Mouse (Mus musculus): ENCODE measurements around the gene Gm28539. TPM values are rescaled to one million over a fixed set of nuclear protein-coding genes. Genes with fewer than 3 reads are reported as not detected.
A peak's percentile ranks its signal among the peaks of the same experiment; 100 is the strongest.

The Gm28539 gene
- 10 to 100 TPM in 1 of 2 experiments, 1 to 10 TPM in 1; 1.4 to 10.7 TPM for total RNA-seq (2021)
- long read RNA-seq, experiment 1, partial matches to known transcripts: 0 of 2 reads
- long read RNA-seq, experiment 1, other reads (novel, unspliced or antisense): 2 of 2 reads
- long read RNA-seq, experiment 2, partial matches to known transcripts: 0 of 2 reads
- long read RNA-seq, experiment 2, other reads (novel, unspliced or antisense): 2 of 2 reads

DNA sequence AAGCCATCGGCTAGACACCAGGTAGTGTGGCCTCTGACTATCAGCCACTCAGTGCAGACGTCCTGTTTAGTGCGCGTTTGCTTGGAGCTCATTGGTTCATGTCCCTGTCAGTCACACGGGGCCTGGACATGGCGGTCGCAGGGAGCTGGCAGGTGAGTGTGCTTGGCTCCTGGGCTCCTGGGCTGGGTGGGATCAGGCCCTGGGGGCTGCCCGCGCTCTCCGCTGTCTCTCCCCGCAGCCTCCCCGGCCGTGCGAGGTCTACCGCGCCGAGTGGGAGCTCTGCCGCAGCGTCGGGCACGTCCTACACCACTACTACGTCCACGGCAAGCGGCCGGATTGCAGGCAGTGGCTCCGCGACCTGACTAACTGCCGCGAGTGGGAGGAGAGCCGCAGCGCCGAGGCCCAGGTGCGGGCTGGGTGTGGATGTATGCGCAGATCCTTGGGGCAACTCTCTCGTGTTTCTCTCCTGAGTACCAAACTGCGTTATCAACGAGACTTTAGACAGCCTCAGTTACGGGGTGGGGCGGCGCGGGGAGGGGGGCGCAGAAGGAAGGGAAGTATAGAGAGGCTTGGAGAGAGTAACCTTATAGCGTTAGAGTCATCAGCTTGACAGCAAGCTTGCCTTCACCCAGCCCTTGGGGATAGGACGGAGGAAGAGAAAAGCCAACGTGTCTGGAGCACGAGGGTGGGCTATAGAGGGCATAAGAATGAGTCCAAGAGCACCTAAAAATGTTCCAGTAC lies at the start of gene Gm28539, which contains the start of gene 2510002D24Rik:
TSS of gene Gm28539 (plus strand) at position 117 of the 741 bp plus-strand sequence.
TSS of gene 2510002D24Rik (plus strand) at position 111 of the 741 bp plus-strand sequence.
- peak; percentile 91 to 92 for DNase-seq (ENCODE audit: low spot score in 2 of 2)
- H3K27ac ChIP-seq: peak within 1 kb of the TSS; percentile 91
- TF ChIP-seq CTCF (conservative IDR thresholded peaks at IDR 0.05): no peak
- H3K4me3 ChIP-seq: peak within 1 kb of the TSS; percentile 97

DNA sequence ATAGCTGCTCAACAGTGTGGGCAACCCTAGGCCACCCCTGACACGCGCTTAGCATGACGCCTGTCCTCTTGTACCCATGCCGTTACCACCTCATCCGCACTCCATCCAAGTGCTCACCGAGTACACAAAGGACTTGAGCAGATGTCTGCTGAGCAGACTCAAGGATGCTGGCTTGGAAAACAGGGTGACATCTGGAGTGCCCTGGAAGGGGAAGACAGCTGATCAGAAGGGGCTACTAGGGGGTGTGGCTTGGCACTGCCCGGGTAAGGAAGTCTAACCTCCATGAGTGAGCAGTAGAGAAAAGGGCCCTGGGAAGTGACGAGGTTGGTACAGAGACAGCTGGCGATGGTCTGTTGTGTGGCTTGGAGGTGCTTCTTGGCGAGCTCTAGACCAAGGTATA lies 49.7 kb upstream of the Gm28539 start:
- H3K27ac ChIP-seq: no peak overlapping the region
- no peak overlapping the region for H3K4me3 ChIP-seq
- no peak for DNase-seq (ENCODE audit: low spot score in 2 of 2)
- no peak for TF ChIP-seq CTCF (conservative IDR thresholded peaks at IDR 0.05)

DNA sequence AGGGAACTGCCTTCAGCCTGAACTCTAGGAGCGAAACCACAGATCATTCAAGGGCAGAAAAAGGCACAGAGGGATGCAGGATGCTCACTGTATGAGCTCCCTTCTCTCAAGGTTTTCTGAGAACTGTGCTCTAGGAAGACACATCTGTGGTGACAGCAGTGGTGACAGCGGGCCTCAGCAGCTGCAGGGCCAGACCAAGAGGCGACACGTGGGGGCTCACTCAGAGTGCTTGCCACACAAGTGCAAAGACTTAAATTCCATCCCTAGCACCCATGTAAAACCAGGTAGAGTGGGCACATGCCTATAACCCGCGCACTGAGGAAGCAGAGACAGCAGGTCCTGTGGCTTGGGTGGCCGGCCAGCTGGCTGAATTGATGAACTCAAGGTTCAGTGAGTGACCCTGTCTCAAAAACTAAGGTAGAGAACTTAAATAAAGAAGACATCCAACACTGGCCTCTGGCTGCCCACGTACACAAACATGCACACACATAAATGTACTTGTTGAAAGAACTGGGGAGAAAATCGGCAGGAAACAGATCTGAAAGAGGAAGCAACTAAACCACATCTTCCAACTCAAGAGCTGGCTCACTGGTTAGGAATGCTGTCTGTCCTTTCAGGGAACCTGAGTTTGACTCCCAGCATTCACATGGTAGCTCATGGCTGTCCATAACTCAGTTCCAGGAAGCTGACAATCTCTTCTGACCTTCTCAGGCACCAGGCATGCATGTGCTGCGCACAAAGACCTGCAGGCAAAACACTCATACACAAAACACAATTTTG lies 47.6 kb upstream of the Gm28539 start:
- Histone ChIP-seq H3K4me3 (no peak overlapping the region), H3K27ac (no peak overlapping the region)
- no peak for TF ChIP-seq CTCF (conservative IDR thresholded peaks at IDR 0.05)
- DNase-seq (ENCODE audit: low spot score in 2 of 2): no peak

DNA sequence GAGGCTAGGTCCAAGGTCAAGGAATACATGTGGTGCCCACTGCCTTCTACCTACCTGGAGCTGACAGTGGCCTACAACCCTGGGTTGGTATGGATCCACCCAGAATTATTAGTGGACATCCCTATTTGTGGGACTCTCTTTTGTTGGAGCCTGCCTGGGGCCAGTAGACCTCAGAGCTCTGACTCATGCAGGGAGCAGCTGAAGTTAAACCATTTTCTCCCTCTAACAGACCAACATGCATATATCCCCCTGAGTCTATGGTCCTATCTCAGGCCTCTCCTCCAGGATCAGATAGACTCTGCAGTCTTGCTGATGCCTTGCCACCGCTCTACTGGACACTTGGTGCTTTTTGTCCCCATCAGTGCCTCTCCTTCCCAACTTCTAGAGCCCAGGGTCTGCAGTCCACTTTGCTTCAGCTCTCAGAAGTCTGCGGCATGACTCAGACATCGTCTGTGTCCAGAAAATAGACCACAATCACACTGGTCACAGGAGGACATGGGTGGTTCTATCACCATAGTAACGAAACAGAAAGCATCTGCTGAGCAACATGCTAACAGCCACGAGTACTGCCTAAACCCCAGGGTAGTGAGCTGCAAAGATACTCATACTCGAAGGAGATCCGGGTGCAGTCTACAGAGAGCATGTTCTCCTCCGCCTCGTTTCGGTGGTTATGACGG lies 41.0 kb upstream of the Gm28539 start:
- Histone ChIP-seq H3K27ac (no peak overlapping the region), H3K4me3 (no peak overlapping the region)
- no peak for TF ChIP-seq CTCF (conservative IDR thresholded peaks at IDR 0.05)
- DNase-seq (ENCODE audit: low spot score in 2 of 2): peak in 1 of 2 experiments; percentile 16

DNA sequence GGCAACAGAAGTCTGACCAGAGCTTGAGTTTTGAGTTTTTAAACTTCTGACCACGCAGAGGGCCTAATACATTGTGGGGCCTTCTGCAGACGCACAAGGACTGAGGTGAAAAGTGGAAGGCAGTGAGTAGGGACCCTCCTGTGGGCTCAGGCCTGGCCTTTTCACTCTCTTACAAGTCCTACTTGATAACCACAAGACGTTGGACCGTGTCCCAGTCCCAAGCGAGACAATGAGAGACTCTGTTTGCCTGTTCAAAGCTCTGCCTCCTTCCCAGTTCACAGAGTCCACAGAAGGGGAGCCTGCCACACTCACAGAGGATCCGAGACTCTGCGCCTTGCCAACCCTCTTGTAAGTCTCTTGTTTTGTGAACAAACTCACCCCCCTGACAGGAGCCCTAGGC lies 39.7 kb upstream of the Gm28539 start:
- TF ChIP-seq CTCF (conservative IDR thresholded peaks at IDR 0.05): no peak
- DNase-seq (ENCODE audit: low spot score in 2 of 2): no peak
- Histone ChIP-seq H3K4me3 (no peak overlapping the region), H3K27ac (no peak overlapping the region)

DNA sequence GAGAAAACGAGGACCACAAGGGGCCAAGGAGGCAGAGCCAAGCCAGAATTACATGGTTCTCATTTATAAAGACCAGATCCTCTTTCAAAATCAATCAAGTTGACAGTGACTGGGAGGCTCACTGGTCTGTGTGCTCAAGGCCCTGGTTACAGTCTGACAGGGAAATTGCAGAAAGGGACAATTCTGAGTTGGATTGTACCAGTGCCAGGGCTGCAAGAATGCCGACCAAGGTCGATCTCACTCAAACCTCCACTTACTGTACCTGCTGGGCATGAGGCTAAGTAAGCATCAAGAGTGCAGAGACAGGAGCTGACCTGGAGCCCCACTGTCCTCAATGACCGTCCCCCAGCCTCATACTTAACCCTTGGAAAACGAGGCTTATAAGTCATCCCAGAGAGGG lies 38.2 kb upstream of the Gm28539 start:
- TF ChIP-seq CTCF (conservative IDR thresholded peaks at IDR 0.05): no peak
- Histone ChIP-seq H3K4me3 (no peak overlapping the region), H3K27ac (no peak overlapping the region)
- no peak for DNase-seq (ENCODE audit: low spot score in 2 of 2)

DNA sequence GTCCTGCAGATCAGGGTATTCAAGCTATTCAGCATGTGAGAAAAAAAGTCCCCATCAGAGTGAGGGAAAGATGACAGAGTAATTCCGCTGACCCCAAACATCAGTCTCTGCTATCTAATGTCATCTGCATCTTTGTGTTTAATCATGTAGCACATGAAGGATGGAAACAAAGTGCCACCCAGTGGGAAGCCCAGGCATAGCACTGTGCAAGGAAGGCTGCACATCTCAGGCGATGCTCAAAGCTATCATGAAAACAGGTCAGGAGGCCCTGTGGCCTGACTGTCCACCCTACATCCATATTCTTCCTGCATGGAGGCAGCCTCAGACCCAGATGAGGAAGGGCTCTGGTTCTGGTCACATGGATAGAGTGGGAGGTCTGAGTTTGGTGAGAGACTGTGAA lies 37.5 kb upstream of the Gm28539 start:
- DNase-seq (ENCODE audit: low spot score in 2 of 2): peak; percentile 37 to 74
- TF ChIP-seq CTCF (conservative IDR thresholded peaks at IDR 0.05): peak; percentile 99
- Histone ChIP-seq H3K27ac (no peak overlapping the region), H3K4me3 (no peak overlapping the region)

DNA sequence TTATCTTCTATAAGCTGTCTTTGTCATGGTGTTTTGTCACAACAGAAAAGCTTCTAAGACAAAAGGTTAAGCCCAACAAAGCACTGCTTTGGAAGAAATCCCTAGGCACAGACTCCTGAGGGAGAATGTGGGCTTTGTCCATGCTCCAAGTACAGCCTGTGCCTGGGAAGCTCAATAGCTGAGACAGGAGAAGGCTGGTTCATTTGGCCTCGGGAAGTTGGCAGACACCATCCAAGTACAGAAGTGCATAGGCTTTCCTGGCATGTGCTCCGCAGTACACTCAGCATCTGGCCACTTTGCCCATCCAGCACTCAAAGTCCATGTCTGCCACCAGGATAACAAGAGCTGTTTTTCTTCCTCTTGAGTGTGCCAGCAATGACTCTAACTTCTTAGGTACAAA lies 30.6 kb upstream of the Gm28539 start:
- Histone ChIP-seq H3K27ac (no peak overlapping the region), H3K4me3 (no peak overlapping the region)
- DNase-seq (ENCODE audit: low spot score in 2 of 2): no peak
- TF ChIP-seq CTCF (conservative IDR thresholded peaks at IDR 0.05): no peak

DNA sequence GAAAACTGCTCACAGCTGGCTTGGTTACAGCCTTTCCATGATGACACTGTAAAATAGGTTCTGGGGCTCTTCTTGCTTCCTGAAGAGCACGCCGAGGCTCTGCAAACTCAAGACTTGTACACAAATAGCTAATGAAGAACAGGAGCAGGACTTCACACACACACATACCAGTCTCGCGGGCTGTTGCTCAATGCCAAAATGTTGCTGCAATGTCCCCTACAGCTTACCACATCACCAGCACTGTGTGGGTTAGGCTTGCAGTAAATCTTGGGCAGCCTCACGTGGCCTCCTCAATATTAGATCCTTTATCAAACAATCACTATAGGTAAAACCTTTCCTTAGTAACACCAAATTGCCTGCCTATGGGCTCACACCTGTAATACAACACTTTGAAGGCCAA lies 27.4 kb upstream of the Gm28539 start:
- Histone ChIP-seq H3K27ac (no peak overlapping the region), H3K4me3 (no peak overlapping the region)
- TF ChIP-seq CTCF (conservative IDR thresholded peaks at IDR 0.05): no peak
- DNase-seq (ENCODE audit: low spot score in 2 of 2): no peak

DNA sequence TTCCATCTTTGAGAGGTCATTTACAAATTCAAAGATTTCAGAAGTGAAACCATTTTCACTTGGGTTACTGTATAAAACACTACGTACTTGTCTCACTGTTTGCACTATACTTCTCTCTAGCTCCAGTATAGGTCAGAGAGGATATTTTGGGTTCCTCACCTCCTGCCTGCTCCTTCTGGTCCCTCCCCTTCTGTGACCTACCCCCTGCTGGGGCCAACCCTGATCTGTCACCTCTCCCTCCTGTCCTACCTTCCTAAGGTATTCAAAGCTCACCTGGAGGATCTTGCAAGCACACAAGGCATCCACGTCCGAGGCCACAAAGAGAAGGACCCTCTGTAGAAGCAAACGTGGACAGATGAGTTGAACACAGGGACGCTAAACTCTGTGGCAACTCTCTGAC lies 25.4 kb upstream of the Gm28539 start:
- DNase-seq (ENCODE audit: low spot score in 2 of 2): no peak
- no peak overlapping the region for H3K27ac ChIP-seq
- H3K4me3 ChIP-seq: peak overlapping the region; percentile 63
- no peak for TF ChIP-seq CTCF (conservative IDR thresholded peaks at IDR 0.05)

DNA sequence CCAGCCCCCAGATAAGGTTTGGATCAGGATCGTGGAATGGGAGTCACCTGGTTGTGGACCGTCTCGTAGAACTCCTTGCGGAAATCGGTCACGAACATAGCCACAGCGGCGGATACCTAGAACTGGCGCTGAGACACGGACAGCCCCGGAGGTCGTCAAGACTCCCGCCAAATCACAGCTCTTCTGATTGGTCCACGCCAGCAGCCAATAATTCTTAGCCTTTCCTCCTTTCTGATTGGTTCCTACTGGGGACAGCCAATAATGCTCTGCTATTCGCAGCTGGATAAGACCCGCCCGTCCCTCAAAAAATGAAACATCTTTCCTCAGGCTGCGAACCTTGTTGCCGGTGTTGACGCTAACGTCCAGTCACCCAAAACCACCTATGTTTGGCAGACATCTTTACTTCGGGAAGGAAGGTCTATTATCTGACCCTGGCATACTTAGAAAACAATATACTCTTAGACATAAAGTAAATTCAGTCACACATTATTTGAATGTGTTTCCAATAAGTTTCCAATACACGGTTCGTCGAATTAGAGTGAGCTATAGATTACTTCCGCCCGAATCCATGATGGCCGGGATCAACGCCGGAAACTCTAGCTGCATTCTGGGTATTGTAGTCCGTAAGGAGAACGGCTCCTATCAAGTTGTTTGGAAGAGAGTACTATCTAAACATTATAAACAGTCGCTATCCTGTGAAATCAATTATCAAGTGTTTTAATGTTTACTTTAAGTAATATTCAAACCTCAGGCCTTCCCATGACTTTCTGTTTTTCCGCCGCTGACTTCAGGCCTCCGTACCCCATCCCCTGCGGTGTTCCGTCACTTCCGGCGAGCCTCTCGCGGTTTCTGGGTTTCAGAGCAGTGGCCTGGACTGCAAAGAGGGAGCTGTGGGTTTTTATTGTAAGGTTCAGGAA lies 24.7 kb upstream of the Gm28539 start, which contains the start of the genes Ufd1 and Cdc45:
TSS of gene Ufd1 (plus strand) at position 312 of the 917 bp plus-strand sequence.
TSS of gene Cdc45 (minus strand) at position 520 of the 917 bp plus-strand sequence.
- peak within 1 kb of the TSS; percentile 97 for H3K27ac ChIP-seq
- H3K4me3 ChIP-seq: peak within 1 kb of the TSS; percentile 63
- DNase-seq (ENCODE audit: low spot score in 2 of 2): peak; percentile 85 to 94
- no peak for TF ChIP-seq CTCF (conservative IDR thresholded peaks at IDR 0.05)

All from layer of hippocampus, adult 2 months (tissue).